Comparison of ENCODE assay signal across 7 mouse cellular contexts in genomic region chr17:12205694-12206075, GRCm38 (mm10).
DNase-seq lines count a peak whose midpoint lies in the region; ATAC-seq lines count a peak whose summit lies in the region.

No protein-coding gene starts in this region.

- WGBS in midbrain, embryonic 10.5 days, result 57% methylated on average over 4 of the region's 4 CpGs
- WGBS in midbrain, embryonic 16.5 days, result 40% methylated on average over 4 of the region's 4 CpGs
- 6% methylated on average over 4 of the region's 4 CpGs for WGBS in liver, embryonic 12.5 days (ENCODE audit: insufficient replicate concordance)

- H3K27me3 ChIP-seq in midbrain, embryonic 10.5 days (ENCODE audit: low read depth, poor library complexity, severe bottlenecking), result no peaks in the 10 kb centered on the region
- no peaks in the 10 kb centered on the region for H3K27me3 ChIP-seq in midbrain, embryonic 16.5 days (ENCODE audit: control insufficient read depth, insufficient read depth, low read depth, low read length)
- no peaks in the 10 kb centered on the region for H3K27me3 ChIP-seq in liver, embryonic 12.5 days (replicated peaks)

- no peak overlapping the region for H3K4me3 ChIP-seq in midbrain, embryonic 10.5 days
- H3K4me3 ChIP-seq in midbrain, embryonic 16.5 days (ENCODE audit: low read depth, low read length), result no peak overlapping the region
- H3K4me3 ChIP-seq in liver, embryonic 12.5 days, result peak overlapping the region; percentile 25

- peak overlapping the region; percentile 61; the same call in 1 of the 2 replicates for H3K27ac ChIP-seq in midbrain, embryonic 10.5 days (replicated peaks)
- H3K27ac ChIP-seq in midbrain, embryonic 16.5 days (ENCODE audit: low read length), result no peak overlapping the region
- H3K27ac ChIP-seq in liver, embryonic 12.5 days, result peak overlapping the region; percentile 100

- no peak for DNase-seq in midbrain, embryonic 10.5 days (ENCODE audit: low spot score)
- DNase-seq in embryo, embryonic 11 days, result peak; percentile 47
- DNase-seq in thymus, postnatal 25 days, result peak; percentile 64
- DNase-seq in cerebellum, postnatal 14 days, result no peak
- no peak for DNase-seq in cerebellum, adult 9-10 months

- H3K4me1 ChIP-seq in midbrain, embryonic 10.5 days, result peaks cover 29% of the 10 kb centered on the region
- peaks cover 16% of the 10 kb centered on the region; the same call in 1 of the 2 replicates for H3K4me1 ChIP-seq in midbrain, embryonic 16.5 days (ENCODE audit: control insufficient read depth, insufficient read depth, low read length)
- H3K4me1 ChIP-seq in liver, embryonic 12.5 days, result peaks cover 100% of the 10 kb centered on the region

- peaks cover 13% of the 10 kb centered on the region for H3K36me3 ChIP-seq in midbrain, embryonic 10.5 days
- H3K36me3 ChIP-seq in midbrain, embryonic 16.5 days (ENCODE audit: control insufficient read depth, insufficient read depth, low read length), result no peaks in the 10 kb centered on the region
- H3K36me3 ChIP-seq in liver, embryonic 12.5 days, result peaks cover 49% of the 10 kb centered on the region

- no peak overlapping the region for H3K4me2 ChIP-seq in midbrain, embryonic 16.5 days (ENCODE audit: low read length)
- H3K4me2 ChIP-seq in liver, embryonic 12.5 days, result peak overlapping the region; percentile 69

- no peak overlapping the region for H3K9ac ChIP-seq in midbrain, embryonic 16.5 days (ENCODE audit: low read depth, low read length)
- H3K9ac ChIP-seq in liver, embryonic 12.5 days, result peak overlapping the region; percentile 84

- no peak for ATAC-seq in midbrain, embryonic 16.5 days
- no peak for ATAC-seq in liver, embryonic 12.5 days

- no peaks in the 10 kb centered on the region for H3K9me3 ChIP-seq in midbrain, embryonic 10.5 days (replicated peaks)
- H3K9me3 ChIP-seq in midbrain, embryonic 16.5 days (replicated peaks; ENCODE audit: control insufficient read depth, low read length, poor library complexity, severe bottlenecking), result no peaks in the 10 kb centered on the region
- H3K9me3 ChIP-seq in liver, embryonic 12.5 days (replicated peaks), result no peaks in the 10 kb centered on the region

Comparison
In these comparisons a context has a peak if more than half of its experiments do, and no peak if none do; other contexts are left out.
1. DNase-seq: peak in embryo, embryonic 11 days (single experiment) and thymus, postnatal 25 days (single experiment); none in midbrain, embryonic 10.5 days (single experiment), cerebellum, postnatal 14 days (0 of 2) and cerebellum, adult 9-10 months (single experiment).